Mouse (Mus musculus) liver, postnatal 0 days (tissue): ENCODE measurements around the gene Wnk2. TPM values are rescaled to one million over a fixed set of nuclear protein-coding genes. Genes with fewer than 3 reads are reported as not detected.

Experiments
- ATAC-seq: fragments of 200-750 bp; cut with Nextera tagmentation; 2 replicates; pipeline ENCODE4 v1.8.0; 2017; ENCODE audit warnings: mild to moderate bottlenecking, moderate library complexity
- DNase-seq: peaks from one replicate; pipeline ENCODE4 v3.0.0-alpha.2; 2016
- H3K27ac ChIP-seq: fragments of 300-500 bp; sonication (generic); 2 replicates; pipeline ENCODE4 v1.5.1; 2014; ENCODE audit warnings: antibody characterized with exemption, moderate library complexity, mild to moderate bottlenecking, low read depth
- H3K27me3 ChIP-seq: fragments of 300-500 bp; sonication (generic); 2 replicates; pipeline ENCODE4 v1.6.1; 2014; ENCODE audit warnings: low read length, control low read depth, mixed read lengths; ENCODE audit not compliant: insufficient read depth
- H3K36me3 ChIP-seq: fragments of 300-500 bp; sonication (generic); replicated peaks from 2 replicates; pipeline ENCODE4 v1.6.1; 2014; ENCODE audit warnings: mild to moderate bottlenecking, control low read depth, low read length, moderate library complexity, mixed read lengths; ENCODE audit not compliant: insufficient read depth
- H3K4me1 ChIP-seq: fragments of 300-500 bp; sonication (generic); 2 replicates; pipeline ENCODE4 v1.6.1; 2014; ENCODE audit warnings: antibody characterized with exemption, mild to moderate bottlenecking, control low read depth; ENCODE audit not compliant: insufficient read depth
- H3K4me2 ChIP-seq: fragments of 300-500 bp; sonication (generic); 2 replicates; pipeline ENCODE4 v1.6.1; 2014; ENCODE audit warnings: low read depth, mild to moderate bottlenecking, low read length, moderate library complexity, mixed read lengths
- H3K4me3 ChIP-seq: fragments of 300-500 bp; sonication (generic); 2 replicates; pipeline ENCODE4 v1.5.1; 2014; ENCODE audit warnings: low read depth, low read length
- H3K9ac ChIP-seq: fragments of 300-500 bp; sonication (generic); replicated peaks from 2 replicates; pipeline ENCODE4 v1.6.1; 2014; ENCODE audit warnings: mild to moderate bottlenecking, moderate library complexity
- H3K9me3 ChIP-seq: fragments of 300-500 bp; sonication (generic); 2 replicates; pipeline ENCODE4 v1.6.1; 2016; ENCODE audit warnings: mild to moderate bottlenecking, control low read depth, low read length, mixed read lengths
- CTCF ChIP-seq: sonication (generic); IDR thresholded peaks from 2 replicates; pipeline ENCODE4 v1.5.1; 2016; ENCODE audit warnings: antibody characterized with exemption, low read depth
- EP300 ChIP-seq: IDR thresholded peaks from 2 replicates; pipeline ENCODE4 v1.6.1; 2016; ENCODE audit warnings: antibody characterized with exemption, low read depth, mild to moderate bottlenecking
- WGBS: fragments of 180-500 bp; shearing (Covaris S2); extraction: QIAGEN DNeasy Blood & Tissue Kit; methylation state at CpG from one replicate; pipeline ENCODE4 v1.1.7; 2014; ENCODE audit not compliant: insufficient replicate concordance; 5-methylcytosine and 5-hydroxymethylcytosine counted together
- polyA plus RNA-seq: library from polyadenylated mRNA; unstranded; fragments of >200 nt; fragmentation: Nextera tagmentation; extraction: Ambion mirVana; gene quantifications from 2 replicates; pipeline ENCODE4 v1.2.1, GENCODE M21; 2015

The Wnk2 gene
- polyA plus RNA-seq: 0.13 and 0.15 TPM in 2 replicates

DNA sequence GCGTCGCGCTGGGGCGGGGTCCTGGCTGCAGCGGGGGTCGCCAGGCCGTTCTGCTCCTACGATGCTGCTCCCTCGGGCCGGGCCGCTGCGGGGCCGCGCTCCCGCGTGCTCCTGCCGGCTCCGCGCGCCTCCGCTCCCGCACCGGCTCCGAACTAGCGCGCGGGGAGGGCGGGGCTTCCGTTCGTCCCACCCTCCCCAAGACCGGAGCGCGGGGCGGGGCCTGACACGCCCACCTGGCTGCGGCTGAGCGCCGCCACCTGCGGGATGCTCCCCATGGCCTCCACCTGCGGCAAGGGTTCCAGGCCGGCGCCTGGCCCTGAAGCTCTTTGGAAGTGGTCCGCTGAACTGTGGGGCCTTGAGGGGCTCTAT is at the start of gene Wnk2:
Wnk2 (minus strand) TSS at position 157 of the 369 bp plus-strand sequence.
- DNase-seq: peak; percentile 77
- peaks cover 11% of the 10 kb centered on the region for H3K4me1 ChIP-seq
- peak within 1 kb of the TSS; percentile 92 for H3K4me2 ChIP-seq
- ATAC-seq: peak; percentile 84
- TF ChIP-seq EP300: no peak
- TF ChIP-seq CTCF: no peak
- H3K36me3 ChIP-seq: no peaks in the 10 kb centered on the region
- H3K9me3 ChIP-seq: no peaks in the 10 kb centered on the region
- peaks cover 55% of the 10 kb centered on the region for H3K27me3 ChIP-seq
- H3K4me3 ChIP-seq: peak within 1 kb of the TSS; percentile 59
- H3K27ac ChIP-seq: no peak within 1 kb of the TSS
- H3K9ac ChIP-seq: peak within 1 kb of the TSS; percentile 41
- under 1% methylated on average over 21 of the region's 43 CpGs for WGBS

DNA sequence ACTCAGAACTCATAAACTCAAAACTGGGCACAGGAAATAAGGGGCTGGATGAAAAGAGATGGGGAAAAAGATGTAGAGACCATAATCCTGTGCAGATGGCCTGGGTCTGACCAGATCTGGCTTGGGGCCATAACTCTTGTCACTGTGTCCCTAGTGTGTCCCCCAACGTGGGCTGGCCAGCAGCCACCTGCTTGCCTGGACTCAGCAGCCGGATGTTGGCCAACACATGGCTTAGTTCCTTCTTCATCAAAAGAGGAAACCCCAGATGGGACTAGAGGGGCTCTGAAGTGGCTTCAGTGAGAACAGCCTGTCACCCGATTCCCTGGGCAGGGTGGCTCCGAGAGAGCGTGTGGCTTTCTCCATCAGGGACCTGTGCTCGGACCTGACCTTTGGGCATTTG is 49.0 kb upstream of the Wnk2 start:
- whole genome bisulfite sequencing: 31% methylated on average over 6 of the region's 6 CpGs
- H3K27ac ChIP-seq: peak overlapping the region; percentile 60; the same call in 1 of the 2 replicates

DNA sequence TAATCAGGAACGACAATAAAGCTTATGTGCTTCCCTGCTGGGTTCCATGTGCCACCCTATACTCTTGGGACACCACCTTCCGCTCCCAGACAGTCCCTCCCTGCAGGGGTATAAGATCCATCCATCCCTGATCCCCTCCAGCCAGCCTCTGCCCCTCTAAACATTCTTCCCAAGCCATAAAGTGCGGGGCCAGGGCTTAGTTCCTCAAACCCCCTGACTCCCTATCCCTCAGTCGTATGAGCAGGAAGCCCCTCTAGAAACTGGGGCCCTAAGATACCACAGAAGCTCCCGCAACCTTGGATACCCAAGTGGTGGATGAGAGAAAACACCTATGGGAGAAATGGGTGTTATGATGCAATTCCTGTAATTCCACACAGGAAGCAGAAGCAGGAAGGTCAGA is 48.4 kb upstream of the Wnk2 start:
- no peaks in the 10 kb centered on the region for H3K27me3 ChIP-seq
- TF ChIP-seq EP300 (no peak), CTCF (no peak)
- ATAC-seq (no peak), DNase-seq (no peak)
- WGBS: 49% methylated on average over 5 of the region's 5 CpGs
- H3K9ac ChIP-seq: no peak overlapping the region
- peaks cover 38% of the 10 kb centered on the region for H3K4me1 ChIP-seq
- H3K27ac ChIP-seq: peak overlapping the region; percentile 60; the same call in 1 of the 2 replicates
- H3K36me3 ChIP-seq: peaks cover 18% of the 10 kb centered on the region
- no peak overlapping the region for H3K4me2 ChIP-seq
- H3K9me3 ChIP-seq: no peaks in the 10 kb centered on the region
- H3K4me3 ChIP-seq: no peak overlapping the region

More for the DNA sequence above, 49.0 kb upstream of the Wnk2 start:
- Histone ChIP-seq H3K36me3 (peaks cover 18% of the 10 kb centered on the region), H3K9me3 (no peaks in the 10 kb centered on the region), H3K4me2 (peak overlapping the region; percentile 13; the same call in 1 of the 2 replicates), H3K9ac (no peak overlapping the region), H3K4me1 (peaks cover 32% of the 10 kb centered on the region), H3K4me3 (no peak overlapping the region), H3K27me3 (no peaks in the 10 kb centered on the region)
- DNase-seq (peak; percentile 60), ATAC-seq (peak; percentile 49)
- TF ChIP-seq EP300: no peak
- TF ChIP-seq CTCF: no peak

DNA sequence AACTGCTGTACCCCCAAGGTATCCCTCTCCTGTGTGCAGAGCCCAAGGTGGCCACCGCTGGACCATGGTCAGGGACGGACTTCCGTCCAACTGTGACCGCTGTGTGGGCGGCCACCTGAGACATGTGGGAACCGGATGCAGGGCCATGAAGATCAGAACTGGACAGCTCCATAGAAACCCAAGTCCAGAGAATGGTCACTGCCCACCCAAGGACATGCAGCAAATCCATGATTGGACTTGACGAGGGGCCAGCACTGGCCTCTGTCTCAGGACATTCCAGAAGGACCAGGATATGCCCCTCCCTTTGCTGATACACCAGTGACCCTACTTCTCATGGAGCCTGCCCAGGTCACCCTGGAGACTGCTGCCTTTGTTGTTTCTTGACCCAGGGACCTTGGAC is 47.8 kb upstream of the Wnk2 start:
- Histone ChIP-seq H3K4me1 (peaks cover 43% of the 10 kb centered on the region), H3K27ac (peak overlapping the region; percentile 60; the same call in 1 of the 2 replicates), H3K36me3 (peaks cover 18% of the 10 kb centered on the region), H3K4me2 (no peak overlapping the region), H3K9me3 (no peaks in the 10 kb centered on the region), H3K9ac (no peak overlapping the region), H3K4me3 (no peak overlapping the region), H3K27me3 (no peaks in the 10 kb centered on the region)
- no peak for TF ChIP-seq CTCF
- no peak for TF ChIP-seq EP300
- 85% methylated on average over 7 of the region's 7 CpGs for WGBS
- ATAC-seq (no peak), DNase-seq (no peak)

DNA sequence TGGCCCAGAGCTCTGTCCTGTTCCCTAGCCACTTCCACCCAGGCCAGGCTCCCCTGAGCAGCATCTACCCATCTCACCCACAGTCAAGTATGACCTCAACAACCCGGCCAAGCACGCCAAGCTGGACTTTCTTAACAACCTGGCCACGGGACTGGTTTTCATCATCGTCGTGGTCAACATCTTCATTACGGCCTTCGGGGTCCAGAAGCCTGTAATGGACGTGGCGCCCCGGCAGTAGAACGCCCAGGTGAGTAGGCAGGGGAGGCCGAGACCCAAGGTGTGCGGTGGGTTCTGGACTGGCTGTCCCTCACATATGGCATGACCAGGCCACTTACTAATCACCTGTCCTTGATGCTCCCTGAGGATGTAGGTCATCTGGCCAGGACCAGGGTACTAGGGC is 47.0 kb upstream of the Wnk2 start:
- Histone ChIP-seq H3K4me1 (peaks cover 51% of the 10 kb centered on the region), H3K27ac (no peak overlapping the region), H3K27me3 (no peaks in the 10 kb centered on the region), H3K9ac (no peak overlapping the region), H3K9me3 (no peaks in the 10 kb centered on the region), H3K4me2 (no peak overlapping the region), H3K4me3 (no peak overlapping the region), H3K36me3 (peaks cover 18% of the 10 kb centered on the region)
- WGBS: 90% methylated on average over 13 of the region's 13 CpGs
- DNase-seq (no peak), ATAC-seq (no peak)
- TF ChIP-seq EP300: no peak

DNA sequence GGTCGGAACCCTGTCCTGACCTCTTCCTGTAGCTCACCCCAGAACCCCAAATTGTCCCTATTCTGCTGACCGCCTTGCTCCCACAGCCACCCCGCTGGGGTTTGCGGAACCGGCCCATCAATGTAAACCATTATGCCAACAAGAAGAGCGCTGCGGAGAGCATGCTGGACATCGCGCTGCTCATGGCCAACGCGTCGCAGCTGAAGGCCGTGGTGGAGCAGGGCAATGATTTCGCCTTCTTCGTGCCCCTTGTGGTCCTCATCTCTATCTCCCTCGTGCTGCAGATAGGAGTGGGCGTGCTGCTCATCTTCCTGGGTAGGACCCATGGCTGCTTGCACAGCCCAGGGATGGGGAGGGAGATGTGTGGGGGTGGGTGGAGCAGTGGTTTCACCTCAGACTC is 45.8 kb upstream of the Wnk2 start:
- Histone ChIP-seq H3K4me3 (no peak overlapping the region), H3K27me3 (no peaks in the 10 kb centered on the region), H3K4me1 (peaks cover 60% of the 10 kb centered on the region), H3K36me3 (peaks cover 18% of the 10 kb centered on the region), H3K9me3 (no peaks in the 10 kb centered on the region), H3K9ac (no peak overlapping the region), H3K4me2 (no peak overlapping the region), H3K27ac (no peak overlapping the region)
- DNase-seq: no peak
- no peak for ATAC-seq
- whole genome bisulfite sequencing: 89% methylated on average over 17 of the region's 17 CpGs
- no peak for TF ChIP-seq EP300
- TF ChIP-seq CTCF: no peak
